Mouse (Mus musculus) spleen, adult 2 months (tissue): ENCODE measurements at regions not wholly inside any gene's neighbourhood (a gene's known extent, or its start where the extent isn't known, plus 50 kb on each side); places are given as distances from the start of the nearest gene placed in this dataset.

ENCODE experiments used
- CTCF ChIP-seq: fragments of 200-500 bp; IDR thresholded peaks from 2 replicates; pipeline ENCODE4 v1.5.1; 2011; ENCODE audit warnings: mild to moderate bottlenecking, inconsistent platforms; ENCODE audit not compliant: insufficient read depth, insufficient read length, insufficient replicate concordance; ENCODE audit errors: extremely low read depth
- POLR2A ChIP-seq: fragments of 200-500 bp; IDR thresholded peaks from 2 replicates; pipeline ENCODE4 v1.6.1; 2011; ENCODE audit warnings: low read depth, low read length, inconsistent platforms

GRCm38 (mm10) chr3:148112204-148112603 is 878.2 kb downstream of the Adgrl2 start:
- TF ChIP-seq CTCF (no peak), POLR2A (no peak)
